Mouse (Mus musculus): Measurements from ENCODE around the gene Amz1. TPM values are rescaled to one million over a fixed set of nuclear protein-coding genes. Genes with fewer than 3 reads are reported as not detected.
A peak's percentile ranks its signal among the peaks of the same experiment; 100 is the strongest.

Amz1 gene
- polyA plus RNA-seq, 1 experiment from 2014 or later = 1.3 TPM

DNA sequence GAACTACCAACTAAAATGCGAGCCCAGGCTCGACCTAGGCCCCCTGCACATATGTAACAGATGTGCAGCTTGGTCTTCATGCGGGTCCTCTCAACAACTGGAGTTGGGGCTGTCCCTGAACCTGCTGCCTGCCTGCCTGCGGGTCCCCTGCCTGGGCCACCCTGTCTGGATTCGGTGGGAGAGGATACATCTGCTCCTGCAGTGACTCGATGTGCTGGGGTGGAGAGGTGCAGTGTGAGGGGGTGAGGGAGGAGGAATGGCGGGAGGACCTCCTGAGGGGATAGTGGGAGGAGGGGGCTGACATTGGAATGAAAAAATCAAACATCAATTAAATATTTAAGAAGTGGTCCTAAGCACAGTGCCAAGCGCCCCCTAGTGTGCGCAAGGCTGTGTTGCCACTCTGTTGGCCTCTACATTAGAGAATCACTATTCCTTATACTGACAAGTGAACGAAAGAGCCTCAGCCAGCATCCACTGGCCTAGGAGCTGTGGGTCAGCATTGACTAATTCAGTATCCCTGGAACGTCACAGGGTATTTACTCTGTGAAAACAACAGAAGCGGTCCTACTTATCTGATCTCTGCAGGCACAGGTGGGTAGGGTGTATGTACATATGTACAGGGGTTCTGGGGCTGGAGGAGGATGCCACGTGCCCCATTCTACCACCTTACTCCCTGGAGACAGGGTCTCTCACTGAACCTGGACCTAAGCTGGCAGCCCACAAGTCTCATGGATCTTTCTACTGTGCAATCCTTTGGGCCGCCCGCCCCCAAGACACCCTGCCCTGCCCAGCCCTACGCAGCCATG lies 39.4 kb upstream of the Amz1 start:
- Histone ChIP-seq H3K27me3 (replicated peaks; ENCODE audit: control insufficient read depth, insufficient read depth, low read length) (no peaks in the 10 kb centered on the region), H3K9ac (ENCODE audit: low read depth, low read length) (no peak overlapping the region), H3K36me3 (ENCODE audit: control insufficient read depth, insufficient read depth) (peaks cover 32% of the 10 kb centered on the region), H3K4me3 (ENCODE audit: low read depth, low read length) (no peak overlapping the region), H3K4me1 (replicated peaks; ENCODE audit: control insufficient read depth, insufficient read depth, low read length) (no peaks in the 10 kb centered on the region), H3K27ac (ENCODE audit: low read depth, low read length) (no peak overlapping the region), H3K4me2 (replicated peaks; ENCODE audit: low read depth) (no peak overlapping the region), H3K9me3 (ENCODE audit: control insufficient read depth) (no peaks in the 10 kb centered on the region)
- TF ChIP-seq CTCF (IDR thresholded peaks at IDR 0.05; ENCODE audit: low read depth) = peak; percentile 85
- no peak for ATAC-seq
- WGBS = 62% methylated on average over 16 of the region's 16 CpGs

DNA sequence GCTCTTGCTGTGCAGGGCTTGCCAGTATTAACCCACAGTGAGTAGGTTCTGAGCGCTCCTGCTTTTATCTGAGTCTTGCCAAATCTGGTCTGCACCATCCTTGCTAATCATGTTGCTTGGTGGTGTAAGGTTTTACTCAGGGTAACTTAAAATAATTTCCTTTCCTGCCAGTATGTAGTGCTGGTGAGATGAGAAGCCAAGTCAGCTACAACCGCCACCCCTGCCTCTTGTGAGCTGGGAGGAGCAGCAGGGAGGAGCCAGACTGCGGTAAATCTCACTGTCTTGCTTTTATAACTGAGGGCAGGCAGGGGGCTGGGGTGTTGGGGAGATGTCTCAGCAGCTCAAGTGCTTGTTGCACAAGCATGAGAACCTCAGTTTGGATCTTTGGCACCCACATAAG lies 35.5 kb upstream of the Amz1 start:
- TF ChIP-seq CTCF (IDR thresholded peaks at IDR 0.05; ENCODE audit: low read depth) = no peak
- Histone ChIP-seq H3K9ac (ENCODE audit: low read depth, low read length) (no peak overlapping the region), H3K4me3 (ENCODE audit: low read depth, low read length) (no peak overlapping the region), H3K27ac (ENCODE audit: low read depth, low read length) (no peak overlapping the region), H3K4me2 (replicated peaks; ENCODE audit: low read depth) (no peak overlapping the region), H3K4me1 (replicated peaks; ENCODE audit: control insufficient read depth, insufficient read depth, low read length) (no peaks in the 10 kb centered on the region), H3K36me3 (ENCODE audit: control insufficient read depth, insufficient read depth) (peaks cover 54% of the 10 kb centered on the region), H3K27me3 (replicated peaks; ENCODE audit: control insufficient read depth, insufficient read depth, low read length) (no peaks in the 10 kb centered on the region), H3K9me3 (ENCODE audit: control insufficient read depth) (no peaks in the 10 kb centered on the region)
- WGBS = 69% methylated on average over 3 of the region's 3 CpGs
- no peak for ATAC-seq

DNA sequence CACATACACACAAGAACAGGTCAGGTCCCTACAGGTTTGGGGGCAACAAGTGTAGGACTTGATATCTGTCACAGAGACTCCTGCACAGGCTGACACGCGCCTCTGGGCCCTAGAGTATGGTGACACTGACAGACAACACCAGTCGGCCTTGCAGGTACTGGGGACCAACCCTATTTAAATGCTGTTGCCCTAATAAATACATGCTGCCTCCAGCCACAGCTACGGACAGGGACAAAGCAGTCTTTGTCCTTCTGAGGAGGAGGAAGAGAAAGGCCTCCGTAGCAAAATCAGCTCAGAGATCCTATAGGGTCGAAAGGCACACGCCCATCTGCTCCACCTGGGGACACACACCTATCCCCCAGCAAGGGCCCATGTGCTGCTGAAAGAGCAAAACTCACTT lies 27.9 kb upstream of the Amz1 start:
- no peak overlapping the region for H3K9ac ChIP-seq (ENCODE audit: low read depth, low read length)
- peaks cover 38% of the 10 kb centered on the region for H3K36me3 ChIP-seq (ENCODE audit: control insufficient read depth, insufficient read depth)
- H3K9me3 ChIP-seq (ENCODE audit: control insufficient read depth) = no peaks in the 10 kb centered on the region
- ATAC-seq = peak; percentile 56
- H3K27ac ChIP-seq (ENCODE audit: low read depth, low read length) = no peak overlapping the region
- no peak overlapping the region for H3K4me2 ChIP-seq (replicated peaks; ENCODE audit: low read depth)
- no peaks in the 10 kb centered on the region for H3K27me3 ChIP-seq (replicated peaks; ENCODE audit: control insufficient read depth, insufficient read depth, low read length)
- TF ChIP-seq CTCF (IDR thresholded peaks at IDR 0.05; ENCODE audit: low read depth) = no peak
- no peaks in the 10 kb centered on the region for H3K4me1 ChIP-seq (replicated peaks; ENCODE audit: control insufficient read depth, insufficient read depth, low read length)
- 48% methylated on average over 7 of the region's 7 CpGs for WGBS
- no peak overlapping the region for H3K4me3 ChIP-seq (ENCODE audit: low read depth, low read length)

DNA sequence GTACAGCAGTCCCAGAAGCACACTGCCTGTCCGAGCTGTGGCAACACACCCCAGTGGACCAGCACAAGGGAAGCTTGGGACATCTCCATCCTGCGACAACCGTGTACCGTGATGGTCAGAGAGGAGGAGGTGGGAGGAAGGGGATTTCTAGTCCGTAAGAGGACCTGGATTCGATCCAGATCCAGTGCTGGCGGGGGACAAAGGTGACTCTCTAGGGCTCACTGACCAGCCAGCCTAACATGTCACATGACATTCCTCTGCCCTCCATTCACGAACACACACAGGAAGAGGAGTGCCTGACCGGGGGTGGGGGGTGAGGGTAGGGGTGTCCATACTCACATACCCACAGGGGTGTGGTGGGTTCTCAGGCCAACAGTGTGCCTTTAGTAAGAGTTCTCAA lies 24.2 kb upstream of the Amz1 start:
- Histone ChIP-seq H3K4me3 (ENCODE audit: low read depth, low read length) (no peak overlapping the region), H3K4me2 (replicated peaks; ENCODE audit: low read depth) (no peak overlapping the region), H3K9ac (ENCODE audit: low read depth, low read length) (no peak overlapping the region), H3K27ac (ENCODE audit: low read depth, low read length) (no peak overlapping the region), H3K36me3 (ENCODE audit: control insufficient read depth, insufficient read depth) (peaks cover 11% of the 10 kb centered on the region), H3K27me3 (replicated peaks; ENCODE audit: control insufficient read depth, insufficient read depth, low read length) (no peaks in the 10 kb centered on the region), H3K4me1 (replicated peaks; ENCODE audit: control insufficient read depth, insufficient read depth, low read length) (0 out of 2 replicates have a peak, but pooled peaks cover 2% of the 10 kb centered on the region), H3K9me3 (ENCODE audit: control insufficient read depth) (no peaks in the 10 kb centered on the region)
- ATAC-seq = no peak
- no peak for TF ChIP-seq CTCF (IDR thresholded peaks at IDR 0.05; ENCODE audit: low read depth)
- WGBS = 67% methylated on average over 9 of the region's 9 CpGs

DNA sequence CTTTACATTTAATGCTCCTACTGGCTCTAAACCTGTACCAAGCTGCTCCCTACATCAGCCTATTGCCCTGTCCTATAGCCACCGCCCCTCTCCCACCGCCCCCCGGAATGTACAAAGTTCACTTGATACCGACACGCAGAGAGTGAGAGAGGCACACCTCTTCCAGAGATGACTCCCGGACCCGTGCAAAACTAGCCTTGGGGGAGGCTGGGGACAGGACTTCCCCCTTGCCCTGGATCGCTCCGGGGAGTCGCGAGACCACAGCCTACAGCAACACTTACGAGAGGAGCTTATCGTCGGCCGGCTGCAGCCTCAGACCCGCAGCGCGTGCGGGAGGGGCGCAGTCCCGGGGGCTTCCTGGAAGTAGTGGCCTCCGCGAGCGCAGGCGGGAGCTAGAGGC lies 22.3 kb upstream of the Amz1 start:
- H3K36me3 ChIP-seq (ENCODE audit: control insufficient read depth, insufficient read depth) = peaks cover 6% of the 10 kb centered on the region
- TF ChIP-seq CTCF (IDR thresholded peaks at IDR 0.05; ENCODE audit: low read depth) = no peak
- peak overlapping the region; percentile 54 for H3K9ac ChIP-seq (ENCODE audit: low read depth, low read length)
- H3K27me3 ChIP-seq (replicated peaks; ENCODE audit: control insufficient read depth, insufficient read depth, low read length) = no peaks in the 10 kb centered on the region
- ATAC-seq = peak; percentile 2; the same call in 1 of the 2 replicates
- peak overlapping the region; percentile 89 for H3K4me2 ChIP-seq (replicated peaks; ENCODE audit: low read depth)
- peak overlapping the region; percentile 63 for H3K4me3 ChIP-seq (ENCODE audit: low read depth, low read length)
- H3K27ac ChIP-seq (ENCODE audit: low read depth, low read length) = peak overlapping the region; percentile 60
- WGBS = under 1% methylated on average over 25 of the region's 25 CpGs
- no peaks in the 10 kb centered on the region for H3K9me3 ChIP-seq (ENCODE audit: control insufficient read depth)
- 0 out of 2 replicates have a peak, but pooled peaks cover 6% of the 10 kb centered on the region for H3K4me1 ChIP-seq (replicated peaks; ENCODE audit: control insufficient read depth, insufficient read depth, low read length)

DNA sequence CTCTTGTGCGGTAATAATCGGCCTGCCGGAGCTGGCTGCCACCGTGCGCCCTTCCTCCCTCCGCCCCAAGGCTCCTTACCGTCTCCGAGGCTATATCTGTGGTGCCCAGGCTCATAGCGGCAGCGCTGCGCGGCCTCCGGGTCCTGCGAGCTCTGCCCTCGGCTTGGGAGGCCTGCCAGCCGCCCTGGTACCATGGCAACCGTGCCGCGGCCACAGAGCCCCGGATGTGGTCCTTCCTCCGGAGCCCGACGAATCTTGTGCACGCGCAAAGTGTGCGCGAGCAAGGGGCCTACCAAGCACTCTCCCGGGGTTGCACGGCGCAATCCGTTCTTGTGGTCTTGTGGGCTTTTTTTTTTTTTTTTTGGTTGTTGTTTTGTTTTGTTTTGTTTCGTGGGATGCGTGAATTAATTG lies 21.8 kb upstream of the Amz1 start, which contains the start of gene Iqce:
Gene Iqce, minus strand, starts transcription at position 276 of the 411 bp plus-strand sequence.
- no peaks in the 10 kb centered on the region for H3K27me3 ChIP-seq (replicated peaks; ENCODE audit: control insufficient read depth, insufficient read depth, low read length)
- under 1% methylated on average over 33 of the region's 33 CpGs for WGBS
- H3K27ac ChIP-seq (ENCODE audit: low read depth, low read length) = peak within 1 kb of the TSS; percentile 60
- 0 out of 2 replicates have a peak, but pooled peaks cover 6% of the 10 kb centered on the region for H3K4me1 ChIP-seq (replicated peaks; ENCODE audit: control insufficient read depth, insufficient read depth, low read length)
- H3K4me3 ChIP-seq (ENCODE audit: low read depth, low read length) = peak within 1 kb of the TSS; percentile 63
- no peak; the same call in 1 of the 2 replicates for TF ChIP-seq CTCF (IDR thresholded peaks at IDR 0.05; ENCODE audit: low read depth)
- peak within 1 kb of the TSS; percentile 54 for H3K9ac ChIP-seq (ENCODE audit: low read depth, low read length)
- no peaks in the 10 kb centered on the region for H3K9me3 ChIP-seq (ENCODE audit: control insufficient read depth)
- H3K36me3 ChIP-seq (ENCODE audit: control insufficient read depth, insufficient read depth) = peaks cover 1% of the 10 kb centered on the region; the same call in 1 of the 2 replicates
- peak; percentile 46 for ATAC-seq
- H3K4me2 ChIP-seq (replicated peaks; ENCODE audit: low read depth) = peak within 1 kb of the TSS; percentile 89
